Mouse (Mus musculus): ENCODE measurements at regions not wholly inside any gene's neighbourhood (a gene's known extent, or its start where the extent isn't known, plus 50 kb on each side); places are given as distances from the start of the nearest gene placed in this dataset.

DNA sequence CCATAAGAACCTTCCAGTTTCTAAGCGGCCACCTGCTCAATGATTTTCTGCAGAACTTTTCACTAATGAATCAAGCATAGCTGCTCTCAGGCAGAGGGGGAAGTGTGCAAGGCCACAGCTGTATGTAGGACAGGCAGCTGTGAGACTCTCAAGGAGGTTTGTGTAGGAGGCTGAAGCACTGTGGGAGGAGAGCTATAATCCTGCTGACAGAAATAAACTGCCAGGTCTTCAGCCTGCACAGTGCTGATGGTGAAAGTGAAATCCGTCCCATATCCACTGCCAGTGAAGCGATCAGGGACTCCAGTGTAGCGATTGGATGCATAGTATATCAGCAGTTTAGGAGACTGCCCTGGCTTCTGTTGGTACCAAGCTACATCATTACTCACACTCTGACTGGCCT, 718.2 kb downstream of the Rpia start:
- TF ChIP-seq CTCF (IDR thresholded peaks at IDR 0.05; ENCODE audit: extremely low read depth, insufficient read length, insufficient replicate concordance, low read depth, low read length) (no peak), POLR2A (IDR thresholded peaks at IDR 0.05; ENCODE audit: low read depth, low read length) (no peak)

Data from small intestine, adult 2 months (tissue).